Mouse (Mus musculus) liver, embryonic 11.5 days (tissue): Measurements from ENCODE around the gene Hfe2. TPM values are rescaled to one million over a fixed set of nuclear protein-coding genes. Genes with fewer than 3 reads are reported as not detected.

Source experiments
- ATAC-seq: fragments of 200-750 bp; cut with Nextera tagmentation; replicated peaks from 2 replicates; pipeline ENCODE4 v1.8.0; 2017; ENCODE audit warnings: moderate number of reproducible peaks, mild to moderate bottlenecking, moderate TSS enrichment, moderate library complexity; ENCODE audit not compliant: low FRiP score
- DNase-seq: peaks from one replicate; pipeline ENCODE4 v3.0.0-alpha.2; 2017; ENCODE audit warnings: low spot score
- H3K27ac ChIP-seq: fragments of 300-500 bp; sonication (generic); 2 replicates; pipeline ENCODE4 v1.5.1; 2014; ENCODE audit warnings: mild to moderate bottlenecking, low read depth, low read length, control low read depth
- H3K27me3 ChIP-seq: fragments of 300-500 bp; sonication (generic); replicated peaks from 2 replicates; pipeline ENCODE4 v1.6.1; 2014; ENCODE audit warnings: low read length, mixed read lengths; ENCODE audit not compliant: control insufficient read depth, insufficient read depth
- H3K36me3 ChIP-seq: fragments of 300-500 bp; sonication (generic); 2 replicates; pipeline ENCODE4 v1.6.1; 2014; ENCODE audit warnings: mild to moderate bottlenecking, low read length, moderate library complexity, mixed read lengths; ENCODE audit not compliant: control insufficient read depth, insufficient read depth
- H3K4me1 ChIP-seq: fragments of 300-500 bp; sonication (generic); replicated peaks from 2 replicates; pipeline ENCODE4 v1.6.1; 2014; ENCODE audit warnings: low read length, mixed read lengths; ENCODE audit not compliant: control insufficient read depth, insufficient read depth
- H3K4me2 ChIP-seq: fragments of 300-500 bp; sonication (generic); 2 replicates; pipeline ENCODE4 v1.6.1; 2014; ENCODE audit warnings: mild to moderate bottlenecking, control low read depth, moderate library complexity
- H3K4me3 ChIP-seq: fragments of 300-500 bp; sonication (generic); 2 replicates; pipeline ENCODE4 v1.5.1; 2014; ENCODE audit warnings: low read depth, low read length, control low read depth
- H3K9ac ChIP-seq: fragments of 300-500 bp; sonication (generic); 2 replicates; pipeline ENCODE4 v1.6.1; 2014; ENCODE audit warnings: low read depth, low read length, control low read depth
- H3K9me3 ChIP-seq: fragments of 300-500 bp; sonication (generic); 2 replicates; pipeline ENCODE4 v1.6.1; 2016; ENCODE audit warnings: low read length, inconsistent platforms, mixed read lengths; ENCODE audit not compliant: control insufficient read depth
- WGBS: fragments of 180-500 bp; shearing (Covaris S2); extraction: QIAGEN DNeasy Blood & Tissue Kit; methylation state at CpG from one replicate; pipeline ENCODE4 v1.1.7; 2014; 5-methylcytosine and 5-hydroxymethylcytosine counted together
- polyA plus RNA-seq: library from polyadenylated mRNA; unstranded; fragments of >200 nt; fragmentation: Nextera tagmentation; extraction: Ambion mirVana; gene quantifications from 2 replicates; pipeline ENCODE4 v1.2.1, GENCODE M21; 2014

Hfe2 gene
- polyA plus RNA-seq, 1 experiment from 2014 or later: 0.32 TPM

DNA sequence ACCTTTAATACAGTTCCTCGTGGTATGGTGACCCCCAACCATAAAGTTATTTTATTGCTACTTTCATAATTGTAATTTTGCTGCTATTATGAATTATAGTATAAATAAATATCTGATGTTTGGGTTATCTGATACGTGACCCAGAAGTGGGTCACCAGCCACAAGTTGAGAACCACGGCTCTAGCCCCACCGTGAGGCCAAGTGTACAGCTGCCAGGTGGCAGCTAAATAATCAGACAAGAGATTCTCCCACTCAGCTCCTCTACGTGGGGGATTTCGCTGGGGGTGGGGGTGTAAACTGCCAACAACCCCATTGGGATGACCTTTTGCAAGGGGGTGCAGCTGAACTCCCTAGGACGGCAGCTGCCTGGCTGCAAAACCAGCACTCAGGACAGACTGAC lies 7.1 kb downstream of the Hfe2 start:
- WGBS: 56% methylated on average over 7 of the region's 7 CpGs
- H3K9me3 ChIP-seq: no peaks in the 10 kb centered on the region
- H3K9ac ChIP-seq: no peak overlapping the region
- no peaks in the 10 kb centered on the region for H3K36me3 ChIP-seq
- H3K4me3 ChIP-seq: no peak overlapping the region
- H3K4me1 ChIP-seq: peaks cover 2% of the 10 kb centered on the region; the same call in 1 of the 2 replicates
- peaks cover 34% of the 10 kb centered on the region for H3K27me3 ChIP-seq
- no peak for ATAC-seq
- H3K27ac ChIP-seq: no peak overlapping the region
- H3K4me2 ChIP-seq: no peak overlapping the region
- no peak for DNase-seq

DNA sequence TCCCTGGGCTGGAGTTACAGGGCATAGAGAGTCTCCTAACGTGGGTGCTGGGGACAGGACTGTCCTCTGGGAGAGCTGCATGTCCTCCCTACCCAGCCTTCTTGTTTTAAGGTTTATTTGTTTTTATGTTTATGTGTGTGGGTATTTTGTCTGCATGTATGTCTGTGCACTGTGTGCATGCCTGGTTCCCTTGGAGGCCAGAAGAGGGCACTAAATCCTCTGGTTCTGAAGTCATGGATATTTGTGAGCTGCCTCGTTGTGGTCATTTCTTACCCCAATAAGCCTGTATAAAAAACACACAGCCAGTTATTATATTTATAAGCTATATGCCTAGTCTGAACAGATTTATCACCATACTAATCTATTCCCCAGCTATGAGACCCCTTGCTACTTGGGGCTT lies 9.3 kb downstream of the Hfe2 start:
- Histone ChIP-seq H3K4me2 (no peak overlapping the region), H3K9me3 (no peaks in the 10 kb centered on the region), H3K27ac (no peak overlapping the region), H3K4me1 (no peaks in the 10 kb centered on the region), H3K27me3 (peaks cover 12% of the 10 kb centered on the region), H3K4me3 (no peak overlapping the region), H3K9ac (no peak overlapping the region), H3K36me3 (no peaks in the 10 kb centered on the region)
- WGBS: 48% methylated on average over 2 of the region's 2 CpGs
- ATAC-seq (no peak), DNase-seq (no peak)

DNA sequence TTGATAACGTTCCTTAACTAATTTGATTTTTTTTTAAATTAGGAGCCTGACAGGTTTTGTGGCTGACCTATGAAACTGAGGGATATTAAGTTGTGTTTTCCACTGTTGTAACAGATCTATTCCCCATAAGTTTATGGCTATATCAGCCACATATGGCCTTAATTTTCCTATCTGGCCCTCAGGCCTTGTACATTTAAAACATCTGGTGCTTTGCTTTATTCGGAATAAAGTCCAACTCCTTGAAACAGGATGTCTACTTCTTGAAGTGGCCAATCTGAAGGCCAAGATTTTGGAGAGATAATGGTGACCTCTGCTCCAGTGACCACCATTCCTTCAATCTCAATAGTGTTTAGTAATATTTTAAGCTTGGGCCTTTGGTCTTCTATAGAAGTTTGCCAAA lies 14.3 kb downstream of the Hfe2 start:
- 67% methylated on average over 2 of the region's 2 CpGs for WGBS
- H3K4me2 ChIP-seq: no peak overlapping the region
- ATAC-seq (no peak), DNase-seq (no peak)
- H3K4me1 ChIP-seq: no peaks in the 10 kb centered on the region
- no peak overlapping the region for H3K9ac ChIP-seq
- H3K9me3 ChIP-seq: no peaks in the 10 kb centered on the region
- no peak overlapping the region for H3K4me3 ChIP-seq
- no peaks in the 10 kb centered on the region for H3K36me3 ChIP-seq
- no peak overlapping the region for H3K27ac ChIP-seq
- no peaks in the 10 kb centered on the region for H3K27me3 ChIP-seq

DNA sequence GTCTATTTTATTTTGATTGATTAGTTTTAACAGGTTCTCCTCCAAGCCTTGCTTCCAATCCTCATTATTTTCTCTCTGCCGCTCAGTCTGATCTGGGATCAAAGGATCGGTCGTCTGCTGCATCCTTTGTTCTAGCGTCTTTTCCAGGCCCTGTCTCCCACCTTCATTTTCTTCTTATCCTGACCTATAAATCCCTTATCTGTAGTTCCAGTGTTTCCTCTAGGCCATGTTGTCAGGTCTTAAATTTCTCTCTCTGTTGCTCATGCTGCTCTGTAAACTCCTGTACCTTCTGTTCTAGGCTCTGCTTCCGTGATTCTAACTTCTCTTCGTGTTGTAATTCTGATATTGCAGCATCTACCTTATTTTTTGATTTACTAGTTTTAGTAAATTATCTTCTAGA lies 15.8 kb downstream of the Hfe2 start:
- Histone ChIP-seq H3K4me1 (no peaks in the 10 kb centered on the region), H3K4me3 (no peak overlapping the region), H3K4me2 (no peak overlapping the region), H3K9ac (no peak overlapping the region), H3K27me3 (no peaks in the 10 kb centered on the region), H3K9me3 (no peaks in the 10 kb centered on the region), H3K27ac (no peak overlapping the region), H3K36me3 (no peaks in the 10 kb centered on the region)
- ATAC-seq: no peak
- DNase-seq: no peak
- 43% methylated on average over 6 of the region's 6 CpGs for WGBS

DNA sequence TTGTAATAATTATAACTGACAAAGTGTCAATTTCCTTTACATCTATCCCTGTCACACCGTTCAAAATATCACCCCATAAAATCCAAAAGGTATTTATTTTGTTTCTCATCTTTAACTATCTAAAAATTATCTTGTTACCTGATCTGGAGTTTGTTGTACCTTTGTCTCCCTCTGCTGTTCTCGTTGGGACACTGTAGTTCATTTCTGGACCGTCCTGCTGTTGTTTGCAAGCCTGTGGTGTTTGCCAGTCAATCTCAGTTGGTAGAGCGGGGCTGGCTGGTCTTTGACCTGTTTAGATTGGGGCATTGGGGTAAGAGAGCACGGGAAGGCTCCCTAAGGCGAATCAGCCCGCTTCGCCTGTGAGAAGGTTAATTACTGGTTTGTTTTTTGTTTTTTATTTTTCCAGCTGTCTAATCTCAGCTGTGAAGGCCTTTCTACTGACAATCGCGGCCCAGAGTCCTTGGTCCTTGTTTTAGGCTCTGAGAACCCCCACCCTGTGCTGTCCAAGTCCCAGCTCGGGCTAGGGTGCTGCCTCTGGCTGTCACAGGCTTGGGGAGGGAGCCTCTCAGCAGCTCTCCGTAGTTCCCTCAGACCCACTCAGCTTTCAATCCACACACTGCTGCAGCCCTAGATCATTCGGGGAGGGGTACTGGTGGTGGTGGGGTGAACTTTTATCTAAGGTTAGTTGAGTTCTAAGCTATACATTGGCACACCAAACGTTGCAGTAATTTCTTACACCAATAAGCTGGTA lies 16.5 kb downstream of the Hfe2 start:
- Histone ChIP-seq H3K9ac (peak overlapping the region; percentile 25; the same call in 1 of the 2 replicates), H3K4me1 (no peaks in the 10 kb centered on the region), H3K36me3 (no peaks in the 10 kb centered on the region), H3K4me2 (no peak overlapping the region), H3K27me3 (no peaks in the 10 kb centered on the region), H3K27ac (no peak overlapping the region), H3K4me3 (no peak overlapping the region), H3K9me3 (no peaks in the 10 kb centered on the region)
- ATAC-seq: no peak
- no peak for DNase-seq
- 30% methylated on average over 14 of the region's 14 CpGs for WGBS

DNA sequence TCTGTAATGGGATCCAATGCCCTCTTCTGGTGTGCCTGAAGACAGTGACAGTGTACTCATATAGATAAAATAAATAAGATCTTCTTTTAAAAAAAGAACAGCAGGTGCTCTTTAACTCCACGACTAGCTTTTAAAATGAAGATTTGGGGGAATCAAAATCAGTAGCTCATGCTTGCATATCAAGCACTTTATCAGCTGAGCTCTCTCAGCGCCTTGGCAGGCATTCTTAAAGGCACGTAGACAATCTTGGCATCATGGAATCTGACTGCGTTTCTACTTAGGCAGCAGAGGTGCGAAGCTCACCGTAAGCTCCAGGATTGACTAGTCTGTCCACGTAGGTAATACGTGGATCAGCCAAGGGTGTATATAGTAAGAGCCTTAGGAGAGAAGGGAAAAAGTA lies 17.6 kb downstream of the Hfe2 start:
- DNase-seq: no peak
- no peak for ATAC-seq
- no peak overlapping the region for H3K9ac ChIP-seq
- H3K4me3 ChIP-seq: no peak overlapping the region
- no peaks in the 10 kb centered on the region for H3K27me3 ChIP-seq
- no peak overlapping the region for H3K4me2 ChIP-seq
- H3K4me1 ChIP-seq: no peaks in the 10 kb centered on the region
- no peak overlapping the region for H3K27ac ChIP-seq
- H3K36me3 ChIP-seq: no peaks in the 10 kb centered on the region
- WGBS: 78% methylated on average over 8 of the region's 8 CpGs
- no peaks in the 10 kb centered on the region for H3K9me3 ChIP-seq

DNA sequence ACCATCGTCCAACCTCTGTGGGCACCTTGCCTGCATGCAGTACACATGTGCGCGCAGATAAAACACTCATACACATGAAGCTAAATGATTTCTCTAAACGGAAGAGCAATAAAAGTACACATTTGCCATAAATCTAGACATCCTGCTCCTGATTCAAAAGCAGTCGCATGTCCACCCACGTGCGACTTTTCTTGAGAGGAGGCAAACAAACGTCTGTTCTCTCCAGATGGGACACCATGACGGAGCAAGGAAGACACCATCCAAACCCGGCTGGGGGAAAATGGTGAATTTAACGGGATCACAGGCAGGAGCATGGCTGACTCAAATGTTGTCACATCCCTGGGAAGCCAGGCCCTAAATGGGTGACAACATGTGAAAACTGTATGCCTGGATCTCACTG lies 18.4 kb downstream of the Hfe2 start:
- Histone ChIP-seq H3K9me3 (no peaks in the 10 kb centered on the region), H3K4me3 (no peak overlapping the region), H3K4me2 (no peak overlapping the region), H3K9ac (no peak overlapping the region), H3K27ac (no peak overlapping the region), H3K4me1 (no peaks in the 10 kb centered on the region), H3K36me3 (no peaks in the 10 kb centered on the region), H3K27me3 (no peaks in the 10 kb centered on the region)
- no peak for ATAC-seq
- no peak for DNase-seq
- WGBS: 80% methylated on average over 11 of the region's 11 CpGs

DNA sequence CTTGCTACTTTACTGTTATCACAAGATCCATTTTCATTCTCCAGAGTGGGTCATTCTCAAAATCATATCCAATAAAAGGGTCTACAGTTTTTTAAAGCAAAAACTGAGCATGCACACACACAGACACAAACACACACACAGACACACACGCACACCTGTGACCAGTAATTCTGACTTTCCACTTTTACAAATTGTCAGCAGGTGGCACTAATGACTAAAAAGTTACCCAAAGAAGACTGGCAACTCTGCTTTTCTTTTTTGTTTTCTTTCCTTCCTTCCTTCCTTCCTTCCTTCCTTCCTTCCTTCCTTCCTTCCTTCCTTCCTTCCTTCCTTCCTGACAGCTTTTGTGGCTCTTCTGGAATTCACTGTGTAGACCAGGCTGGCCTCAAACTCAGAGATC lies 20.6 kb downstream of the Hfe2 start:
- no peak for DNase-seq
- Histone ChIP-seq H3K4me2 (no peak overlapping the region), H3K27me3 (0 out of 2 replicates have a peak, but pooled peaks cover 2% of the 10 kb centered on the region), H3K9me3 (no peaks in the 10 kb centered on the region), H3K4me1 (no peaks in the 10 kb centered on the region), H3K36me3 (no peaks in the 10 kb centered on the region), H3K4me3 (no peak overlapping the region), H3K27ac (no peak overlapping the region), H3K9ac (no peak overlapping the region)
- ATAC-seq: no peak
- 46% methylated on average over 1 of the region's 1 CpGs for WGBS

DNA sequence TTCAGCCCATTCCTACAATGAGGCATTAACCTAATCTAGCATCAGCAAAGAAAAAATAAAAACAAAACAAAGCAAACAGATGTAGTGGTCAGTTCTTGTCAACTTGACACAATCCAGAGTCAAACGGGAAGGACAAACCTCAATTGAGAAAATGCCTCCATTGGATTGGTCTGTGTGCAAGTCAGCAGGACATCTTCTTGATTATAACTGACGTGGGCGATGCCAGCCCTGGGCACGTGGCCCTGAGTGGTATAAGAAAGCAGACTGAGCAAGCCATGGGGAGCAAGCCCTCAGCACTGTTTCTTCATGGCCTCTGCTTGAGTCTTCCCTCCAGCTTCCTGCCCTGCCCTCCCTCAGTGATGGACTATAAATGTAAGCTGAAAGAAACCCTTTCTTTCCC lies 21.9 kb downstream of the Hfe2 start:
- Histone ChIP-seq H3K27ac (no peak overlapping the region), H3K9me3 (no peaks in the 10 kb centered on the region), H3K36me3 (no peaks in the 10 kb centered on the region), H3K4me2 (no peak overlapping the region), H3K27me3 (0 out of 2 replicates have a peak, but pooled peaks cover 2% of the 10 kb centered on the region), H3K4me1 (no peaks in the 10 kb centered on the region), H3K4me3 (no peak overlapping the region), H3K9ac (no peak overlapping the region)
- no peak for ATAC-seq
- 40% methylated on average over 4 of the region's 4 CpGs for WGBS
- no peak for DNase-seq
